Comparison of ENCODE assay signal across 8 mouse cellular contexts in the genomic region with DNA sequence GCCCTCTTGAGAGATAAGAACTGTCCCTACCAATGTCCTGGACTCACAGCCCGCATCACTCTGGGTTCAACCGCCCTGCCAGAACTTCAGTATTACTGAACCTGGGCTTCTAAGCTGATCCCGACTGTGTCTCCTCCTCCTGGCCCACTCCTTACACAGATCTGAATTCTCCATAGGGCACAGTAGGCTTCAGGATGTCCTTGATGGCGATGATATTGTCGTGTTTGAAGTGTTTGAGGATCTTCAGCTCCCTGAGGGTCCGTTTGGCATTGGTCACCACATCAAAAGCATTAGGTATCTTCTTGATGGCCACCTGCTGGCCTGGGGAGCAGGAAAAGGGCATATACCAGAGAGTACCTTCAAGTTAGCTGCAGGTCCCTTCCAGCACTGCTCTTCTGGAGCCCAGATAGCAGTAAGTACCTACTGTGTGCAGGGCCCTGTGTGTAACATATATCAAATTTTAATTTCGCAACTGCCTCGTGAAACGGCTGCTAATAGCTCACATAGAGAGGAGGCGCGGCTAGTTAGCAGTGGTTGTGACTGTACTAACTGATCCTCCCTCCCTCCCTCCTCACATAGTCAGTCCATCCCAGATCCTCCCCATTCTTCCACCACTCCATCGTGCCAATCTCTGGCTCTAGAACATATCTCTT. TPM values are rescaled to one million over a fixed set of nuclear protein-coding genes. Genes with fewer than 3 reads are reported as not detected.
A peak's percentile ranks its signal among the peaks of the same experiment; 100 is the strongest.
DNase-seq lines count a peak whose midpoint lies in the region; ATAC-seq and TF ChIP-seq lines count a peak whose summit lies in the region.

No protein-coding gene starts in this region.

- intact Hi-C loops in heart, postnatal 14 days (cut with DNase I): no loop called here

- H3K4me3 ChIP-seq in CH12.LX (replicated peaks in 1 of 3; ENCODE audit: low read depth in 2 of 3, low read length in 2 of 3, poor library complexity in 1 of 3): peak overlapping the region; percentile 73 to 92 (median 87)
- H3K4me3 ChIP-seq in forebrain, embryonic 14.5 days (ENCODE audit: low read depth, low read length): peak overlapping the region; percentile 92
- peak overlapping the region; percentile 74 to 84 for H3K4me3 ChIP-seq in liver, embryonic 14.5 days (ENCODE audit: insufficient read depth in 1 of 2, low read depth in 2 of 2, low read length in 2 of 2)

- peak overlapping the region; percentile 70 for H3K9ac ChIP-seq in CH12.LX (ENCODE audit: insufficient read depth, low read depth)
- H3K9ac ChIP-seq in forebrain, embryonic 14.5 days (ENCODE audit: low read length): peak overlapping the region; percentile 95
- peak overlapping the region; percentile 75 for H3K9ac ChIP-seq in liver, embryonic 14.5 days (replicated peaks)

- H3K27me3 ChIP-seq in CH12.LX (replicated peaks): no peaks in the 10 kb centered on the region
- no peaks in the 10 kb centered on the region for H3K27me3 ChIP-seq in forebrain, embryonic 14.5 days (replicated peaks; ENCODE audit: control insufficient read depth, insufficient read depth, low read length)
- no peaks in the 10 kb centered on the region for H3K27me3 ChIP-seq in liver, embryonic 14.5 days (ENCODE audit: control insufficient read depth, insufficient read depth, low read length)

- no peaks in the 10 kb centered on the region for H3K9me3 ChIP-seq in CH12.LX (replicated peaks; ENCODE audit: low read length)
- no peaks in the 10 kb centered on the region for H3K9me3 ChIP-seq in forebrain, embryonic 14.5 days (replicated peaks; ENCODE audit: control insufficient read depth, low read length)
- no peaks in the 10 kb centered on the region for H3K9me3 ChIP-seq in liver, embryonic 14.5 days (ENCODE audit: control insufficient read depth, low read length)

- no peak overlapping the region for H3K27ac ChIP-seq in CH12.LX (ENCODE audit: insufficient read depth, low read depth)
- no peak overlapping the region for H3K27ac ChIP-seq in forebrain, embryonic 14.5 days (ENCODE audit: low read depth, low read length)
- H3K27ac ChIP-seq in liver, embryonic 14.5 days: no peak overlapping the region

- TF ChIP-seq RAD21 in CH12.LX (IDR thresholded peaks at IDR 0.05; ENCODE audit: low read depth, low read length): no peak

- H3K4me1 ChIP-seq in CH12.LX (ENCODE audit: control insufficient read depth in 1 of 2, insufficient read depth in 2 of 2): peaks cover 10 to 26% of the 10 kb centered on the region in 2 experiments
- H3K4me1 ChIP-seq in forebrain, embryonic 14.5 days (ENCODE audit: control insufficient read depth, insufficient read depth, low read length): peaks cover 13% of the 10 kb centered on the region
- H3K4me1 ChIP-seq in liver, embryonic 14.5 days (replicated peaks; ENCODE audit: control insufficient read depth in 2 of 2, insufficient read depth in 2 of 2, low read length in 1 of 2): peaks cover 0 to 12% of the 10 kb centered on the region in 2 experiments; a peak in 3 of 4 replicates

- peaks cover 43 to 50% of the 10 kb centered on the region in 2 experiments for H3K36me3 ChIP-seq in CH12.LX (replicated peaks in 1 of 2; ENCODE audit: control insufficient read depth in 1 of 2, insufficient read depth in 1 of 2, low read length in 1 of 2)
- peaks cover 48% of the 10 kb centered on the region for H3K36me3 ChIP-seq in forebrain, embryonic 14.5 days (ENCODE audit: control insufficient read depth, insufficient read depth, low read length)
- no peaks in the 10 kb centered on the region for H3K36me3 ChIP-seq in liver, embryonic 14.5 days (replicated peaks; ENCODE audit: control insufficient read depth, insufficient read depth, low read depth)

- TF ChIP-seq CTCF in CH12.LX (conservative IDR thresholded peaks at IDR 0.05 in 1 of 2, IDR thresholded peaks at IDR 0.05 in 1 of 2; ENCODE audit: low read depth in 2 of 2, low read length in 2 of 2): no peak
- no peak for TF ChIP-seq CTCF in liver, embryonic 14.5 days (IDR thresholded peaks at IDR 0.05; ENCODE audit: low read depth)

- in situ Hi-C loops in CH12.LX (cut with MboI; ENCODE audit: low pct_ligation_motif_present, low pct_unique_long_range_greater_than_20kb, low sequenced_read_pairs): loop anchor here (5.0 kb wide), 1 partner anchor 46 kb away; no protein-coding TSS in a partner anchor

- DNase-seq in heart, adult 11 months: peak; percentile 92
- no peak for DNase-seq in heart, postnatal 14 days
- DNase-seq in CH12.LX (ENCODE audit: extremely low read depth): no peak
- no peak for DNase-seq in forebrain, embryonic 14.5 days (ENCODE audit: low spot score)
- no peak for DNase-seq in liver, embryonic 14.5 days (ENCODE audit: low read depth in 3 of 3, low spot score in 3 of 3)
- DNase-seq in thymus, adult 18-20 months: no peak
- DNase-seq in adrenal gland, adult (ENCODE audit: inconsistent age in 2 of 2, low spot score in 1 of 2): no peak
- no peak for DNase-seq in spleen, postnatal 10 days (ENCODE audit: low spot score in 2 of 2)

- H3K4me2 ChIP-seq in CH12.LX (ENCODE audit: insufficient read depth, low read depth, poor library complexity, severe bottlenecking): peak overlapping the region; percentile 81
- peak overlapping the region; percentile 74 for H3K4me2 ChIP-seq in forebrain, embryonic 14.5 days (ENCODE audit: low read length)
- H3K4me2 ChIP-seq in liver, embryonic 14.5 days (ENCODE audit: low read depth): peak overlapping the region; percentile 94

- no peak for TF ChIP-seq POLR2A in CH12.LX (IDR thresholded peaks at IDR 0.05; ENCODE audit: low read depth, low read length)

- TF ChIP-seq EP300 in CH12.LX (IDR thresholded peaks at IDR 0.05; ENCODE audit: low read length): no peak
- no peak for TF ChIP-seq EP300 in liver, embryonic 14.5 days (IDR thresholded peaks at IDR 0.05; ENCODE audit: low read depth)

- dilution Hi-C loops in CH12.LX (cut with MboI; ENCODE audit: extremely low pct_ligation_motif_present, extremely low pct_unique_long_range_greater_than_20kb, low sequenced_read_pairs): no loop called here

- no peak for ATAC-seq in forebrain, embryonic 14.5 days
- ATAC-seq in liver, embryonic 14.5 days (ENCODE audit: insufficient read depth): no peak

- WGBS in forebrain, embryonic 14.5 days: 80% methylated on average over 12 of the region's 12 CpGs
- 65% methylated on average over 12 of the region's 12 CpGs for WGBS in liver, embryonic 14.5 days (ENCODE audit: insufficient replicate concordance)

- 0 out of 2 replicates have a peak, but pooled peaks cover 2% of the 10 kb centered on the region for H3K79me2 ChIP-seq in CH12.LX (replicated peaks; ENCODE audit: control insufficient read depth, extremely low read depth, insufficient read depth, poor library complexity, severe bottlenecking)

TF ChIP-seq in CH12.LX, 34 proteins besides CTCF, POLR2A, EP300 and RAD21:
- TF ChIP-seq BHLHE40 (IDR thresholded peaks at IDR 0.05; ENCODE audit: low read depth, low read length): no peak
- no peak for TF ChIP-seq UBTF (IDR thresholded peaks at IDR 0.05; ENCODE audit: low read depth, low read length)
- TF ChIP-seq NRF1 (IDR thresholded peaks at IDR 0.05; ENCODE audit: low read depth, low read length): no peak
- TF ChIP-seq MEF2A (IDR thresholded peaks at IDR 0.05; ENCODE audit: borderline replicate concordance, low read depth, low read length): no peak
- TF ChIP-seq GABPA (IDR thresholded peaks at IDR 0.05; ENCODE audit: insufficient replicate concordance, low read depth, low read length): no peak
- TF ChIP-seq RCOR1 (conservative IDR thresholded peaks at IDR 0.05; ENCODE audit: low read depth, low read length): no peak
- TF ChIP-seq MYC (IDR thresholded peaks at IDR 0.05; ENCODE audit: low read depth, low read length): no peak
- peak; percentile 66 for TF ChIP-seq ZKSCAN1 (IDR thresholded peaks at IDR 0.05; ENCODE audit: borderline replicate concordance, low read depth, low read length)
- TF ChIP-seq IRF4 (IDR thresholded peaks at IDR 0.05; ENCODE audit: low read depth, low read length): no peak

RNA-seq across cellular contexts. Expression of a gene that starts 1.3 kb away (rescaled TPM):
- 1 to 10 TPM; 8.9 to 9.7 TPM for total RNA-seq in heart, postnatal 14 days (2021)
- 12.2 and 12.7 TPM in 2 replicates for total RNA-seq in CH12.LX (2012; rRNA removed)
- total RNA-seq in CH12.LX (2014; rRNA removed): 5.1 and 6.3 TPM in 2 replicates
- polyA plus RNA-seq in CH12.LX (2012; ENCODE audit: insufficient read length, low read depth): 18.8 and 21.6 TPM in 2 replicates
- 59.0 and 75.8 TPM in 2 replicates for polyA plus RNA-seq in forebrain, embryonic 14.5 days (2014; fragmentation: Nextera tagmentation; extraction: Ambion mirVana)
- polyA plus RNA-seq in liver, embryonic 14.5 days (2012; rRNA removed): 6.4 and 6.9 TPM in 2 replicates
- polyA plus RNA-seq in liver, embryonic 14.5 days (2014; fragmentation: Nextera tagmentation; extraction: Ambion mirVana): 4.8 TPM in 2 replicates

RNA-seq across cellular contexts. Expression of a gene that starts 7.6 kb away (rescaled TPM):
- 100 to 1,000 TPM; 112 to 142 TPM for total RNA-seq in heart, postnatal 14 days (2021)
- not detected in 2 replicates for total RNA-seq in CH12.LX (2012; rRNA removed)
- not detected in 2 replicates for total RNA-seq in CH12.LX (2014; rRNA removed)
- not detected in 2 replicates for polyA plus RNA-seq in CH12.LX (2012; ENCODE audit: insufficient read length, low read depth)
- 51.6 and 65.7 TPM in 2 replicates for polyA plus RNA-seq in forebrain, embryonic 14.5 days (2014; fragmentation: Nextera tagmentation; extraction: Ambion mirVana)
- 4.6 and 6.1 TPM in 2 replicates for polyA plus RNA-seq in liver, embryonic 14.5 days (2012; rRNA removed)
- polyA plus RNA-seq in liver, embryonic 14.5 days (2014; fragmentation: Nextera tagmentation; extraction: Ambion mirVana): 4.3 and 4.9 TPM in 2 replicates

RNA-seq across cellular contexts. Expression of a gene that starts 12.1 kb away (rescaled TPM):
- 10 to 100 TPM in 1 of 2 experiments, 1 to 10 TPM in 1; 9.4 to 11.1 TPM for total RNA-seq in heart, postnatal 14 days (2021)
- total RNA-seq in CH12.LX (2012; rRNA removed) (51.1 and 62.9 TPM in 2 replicates), CH12.LX (2014; rRNA removed) (19.2 and 24.2 TPM in 2 replicates)
- 26.2 and 31.0 TPM in 2 replicates for polyA plus RNA-seq in CH12.LX (2012; ENCODE audit: insufficient read length, low read depth)
- polyA plus RNA-seq in forebrain, embryonic 14.5 days (2014; fragmentation: Nextera tagmentation; extraction: Ambion mirVana): 38.9 and 55.5 TPM in 2 replicates
- polyA plus RNA-seq in liver, embryonic 14.5 days (2012; rRNA removed): 2.2 and 3.0 TPM in 2 replicates
- 1.8 and 2.3 TPM in 2 replicates for polyA plus RNA-seq in liver, embryonic 14.5 days (2014; fragmentation: Nextera tagmentation; extraction: Ambion mirVana)

RNA-seq across cellular contexts. Expression of a gene that starts 38.9 kb away (rescaled TPM):
- total RNA-seq in heart, postnatal 14 days (2021): under 1 TPM; 0.17 to 0.34 TPM
- total RNA-seq in CH12.LX (2012; rRNA removed): not detected in 2 replicates
- not detected in 2 replicates for total RNA-seq in CH12.LX (2014; rRNA removed)
- polyA plus RNA-seq in CH12.LX (2012; ENCODE audit: insufficient read length, low read depth): not detected in 2 replicates
- polyA plus RNA-seq in forebrain, embryonic 14.5 days (2014; fragmentation: Nextera tagmentation; extraction: Ambion mirVana): 6.9 and 10.3 TPM in 2 replicates
- polyA plus RNA-seq in liver, embryonic 14.5 days (2012; rRNA removed): 0.04 and 0.17 TPM in 2 replicates
- not detected in 2 replicates for polyA plus RNA-seq in liver, embryonic 14.5 days (2014; fragmentation: Nextera tagmentation; extraction: Ambion mirVana)
